Mouse (Mus musculus) cerebellum, adult 2 months (tissue): ENCODE results near the gene Map10.

ENCODE experiments used
- CTCF ChIP-seq: fragments of 200-500 bp; IDR thresholded peaks from 2 replicates; pipeline ENCODE4 v1.5.1; 2011; ENCODE audit warnings: low read depth, mild to moderate bottlenecking, control low read depth, low read length, moderate library complexity, borderline replicate concordance; ENCODE audit not compliant: insufficient read depth
- POLR2A ChIP-seq: fragments of 200-500 bp; IDR thresholded peaks from 2 replicates; pipeline ENCODE4 v1.6.1; 2011; ENCODE audit warnings: low read length, control low read depth, borderline replicate concordance; ENCODE audit not compliant: insufficient read depth

- TF ChIP-seq POLR2A (no peak), CTCF (no peak)
These were observed 2.4 kb upstream of the Map10 start for GRCm38 (mm10) chr8:125667248-125667647.
